ENCODE assay signal across 22 mouse cellular contexts in genomic region chr5:92132127-92132526, GRCm38 (mm10). TPM values are rescaled to one million over a fixed set of nuclear protein-coding genes. Genes with fewer than 3 reads are reported as not detected.
DNase-seq lines count a peak whose midpoint lies in the region; ATAC-seq and TF ChIP-seq lines count a peak whose summit lies in the region.
"Had no signal": no experiment of that assay in that cellular context is flagged by ENCODE, and none has a peak within 500 bp of the region (broad histone marks: within the 10 kb centered on the region; RNA-seq: fewer than 3 reads in every experiment).

No protein-coding gene starts in this region.

- no peaks in the 10 kb centered on the region for H3K36me3 ChIP-seq in heart, adult 2 months (ENCODE audit: control insufficient read depth, insufficient read depth, low read length)
- peaks cover 7% of the 10 kb centered on the region; the same call in 1 of the 2 replicates for H3K36me3 ChIP-seq in heart, embryonic 10.5 days
- no peaks in the 10 kb centered on the region for H3K36me3 ChIP-seq in testis, adult 2 months (ENCODE audit: control insufficient read depth, insufficient read depth, low read length)
- peaks cover 18% of the 10 kb centered on the region for H3K36me3 ChIP-seq in liver, embryonic 13.5 days
- H3K36me3 ChIP-seq in limb, embryonic 10.5 days = peaks cover 19% of the 10 kb centered on the region
- H3K36me3 ChIP-seq: forebrain, embryonic 15.5 days had no signal

- H3K9me3 ChIP-seq in heart, embryonic 10.5 days = no peaks in the 10 kb centered on the region
- no peaks in the 10 kb centered on the region for H3K9me3 ChIP-seq in liver, embryonic 13.5 days (replicated peaks)
- no peaks in the 10 kb centered on the region for H3K9me3 ChIP-seq in limb, embryonic 10.5 days (replicated peaks)
- H3K9me3 ChIP-seq: embryonic facial prominence, embryonic 12.5 days; forebrain, embryonic 15.5 days; midbrain, embryonic 15.5 days had no signal

- no peaks in the 10 kb centered on the region for H3K27me3 ChIP-seq in heart, adult 2 months (ENCODE audit: control insufficient read depth, insufficient read depth, low read length)
- no peaks in the 10 kb centered on the region for H3K27me3 ChIP-seq in heart, embryonic 10.5 days (ENCODE audit: insufficient read depth, poor library complexity, severe bottlenecking)
- no peaks in the 10 kb centered on the region for H3K27me3 ChIP-seq in testis, adult 2 months (ENCODE audit: control insufficient read depth, insufficient read depth, low read length)
- H3K27me3 ChIP-seq in liver, embryonic 13.5 days = no peaks in the 10 kb centered on the region
- H3K27me3 ChIP-seq in limb, embryonic 10.5 days (ENCODE audit: low read depth, poor library complexity, severe bottlenecking) = no peaks in the 10 kb centered on the region
- H3K27me3 ChIP-seq: embryonic facial prominence, embryonic 12.5 days; forebrain, embryonic 15.5 days; megakaryocyte, embryonic 14.5 days; midbrain, embryonic 15.5 days had no signal

- 96% methylated on average over 4 of the region's 4 CpGs for WGBS in heart, adult 2 months
- 96% methylated on average over 4 of the region's 4 CpGs for WGBS in heart, embryonic 10.5 days
- WGBS in liver, embryonic 13.5 days (ENCODE audit: insufficient replicate concordance) = 87% methylated on average over 4 of the region's 4 CpGs
- 96% methylated on average over 4 of the region's 4 CpGs for WGBS in limb, embryonic 10.5 days

- no peak overlapping the region for H3K4me3 ChIP-seq in heart, adult 2 months
- H3K4me3 ChIP-seq in heart, embryonic 10.5 days = no peak overlapping the region
- H3K4me3 ChIP-seq in testis, adult 2 months (ENCODE audit: control insufficient read depth, low read depth, low read length) = no peak overlapping the region
- peak overlapping the region; percentile 45 for H3K4me3 ChIP-seq in liver, embryonic 13.5 days (replicated peaks)
- no peak overlapping the region for H3K4me3 ChIP-seq in limb, embryonic 10.5 days
- H3K4me3 ChIP-seq: embryonic facial prominence, embryonic 12.5 days; forebrain, embryonic 15.5 days; hindbrain, embryonic 10.5 days; left cerebral cortex, adult 2 months; megakaryocyte, embryonic 14.5 days; midbrain, embryonic 15.5 days; myocyte had no signal

- TF ChIP-seq CTCF in heart, adult 2 months (IDR thresholded peaks at IDR 0.05) = peak; percentile 27; the same call in 1 of the 2 replicates
- TF ChIP-seq CTCF in testis, adult 2 months (IDR thresholded peaks at IDR 0.05; ENCODE audit: control insufficient read depth, insufficient read depth, insufficient replicate concordance, low read depth, low read length) = peak; percentile 22; the same call in 1 of the 2 replicates

- DNase-seq in heart, adult 2 months = no peak
- DNase-seq in heart, embryonic 10.5 days (ENCODE audit: low spot score) = no peak
- DNase-seq in testis, postnatal 14 days (ENCODE audit: low spot score) = no peak
- no peak for DNase-seq in liver, embryonic 13.5 days
- DNase-seq in limb, embryonic 10.5 days (ENCODE audit: low spot score) = no peak
- no peak for DNase-seq in cerebellum, postnatal 4 days (ENCODE audit: low spot score in 2 of 2)
- DNase-seq: adrenal gland, adult 8-10 months; cerebellum, adult 9-10 months; kidney, adult 2 months; kidney, postnatal 25 days; left cerebral cortex, postnatal 4 days; lung, adult 2 months; thymus, adult 18-20 months had no signal

- no peak for ATAC-seq in liver, embryonic 13.5 days (ENCODE audit: low read depth)
- ATAC-seq: forebrain, embryonic 15.5 days; hindbrain, postnatal 0 days; midbrain, embryonic 15.5 days had no signal

- H3K79me2 ChIP-seq in heart, adult 2 months (replicated peaks; ENCODE audit: control insufficient read depth, insufficient read depth, low read length) = no peaks in the 10 kb centered on the region

- intact Hi-C loops in heart, adult 2 months (cut with DNase I) = no loop called here

- no peak for TF ChIP-seq POLR2A in heart, adult 2 months (IDR thresholded peaks at IDR 0.05; ENCODE audit: insufficient read depth, low read depth, low read length)
- TF ChIP-seq POLR2A in testis, adult 2 months (IDR thresholded peaks at IDR 0.05; ENCODE audit: control insufficient read depth, low read depth, low read length) = no peak

- H3K4me2 ChIP-seq in liver, embryonic 13.5 days = peak overlapping the region; percentile 56
- H3K4me2 ChIP-seq: embryonic facial prominence, embryonic 12.5 days; forebrain, embryonic 15.5 days; midbrain, embryonic 15.5 days had no signal

- TF ChIP-seq EP300 in heart, adult 2 months (IDR thresholded peaks at IDR 0.05; ENCODE audit: insufficient read depth, low read depth, low read length) = no peak

- no peak overlapping the region for H3K27ac ChIP-seq in heart, adult 2 months
- no peak overlapping the region for H3K27ac ChIP-seq in heart, embryonic 10.5 days
- H3K27ac ChIP-seq in testis, adult 2 months (ENCODE audit: control insufficient read depth, insufficient read depth, low read depth, low read length) = no peak overlapping the region
- H3K27ac ChIP-seq in liver, embryonic 13.5 days = no peak overlapping the region
- H3K27ac ChIP-seq in limb, embryonic 10.5 days = no peak overlapping the region
- H3K27ac ChIP-seq: embryonic facial prominence, embryonic 12.5 days; forebrain, embryonic 15.5 days; hindbrain, embryonic 10.5 days; hindbrain, postnatal 0 days; left cerebral cortex, adult 2 months; midbrain, embryonic 15.5 days had no signal

- H3K4me1 ChIP-seq in heart, adult 2 months (ENCODE audit: control insufficient read depth, insufficient read depth, low read length) = peaks cover 2% of the 10 kb centered on the region; the same call in 1 of the 2 replicates
- peaks cover 26% of the 10 kb centered on the region for H3K4me1 ChIP-seq in heart, embryonic 10.5 days
- H3K4me1 ChIP-seq in testis, adult 2 months (ENCODE audit: control insufficient read depth, insufficient read depth, low read length) = peaks cover 14% of the 10 kb centered on the region
- H3K4me1 ChIP-seq in liver, embryonic 13.5 days (replicated peaks) = peaks cover 75% of the 10 kb centered on the region
- peaks cover 22% of the 10 kb centered on the region for H3K4me1 ChIP-seq in limb, embryonic 10.5 days

- no peak overlapping the region for H3K9ac ChIP-seq in heart, adult 2 months (ENCODE audit: low read depth, low read length)
- peak overlapping the region; percentile 3; the same call in 1 of the 2 replicates for H3K9ac ChIP-seq in liver, embryonic 13.5 days
- H3K9ac ChIP-seq: embryonic facial prominence, embryonic 12.5 days; forebrain, embryonic 15.5 days; midbrain, embryonic 15.5 days had no signal

RNA-seq across cellular contexts. Expression of gene Uso1, which starts 5.6 kb away (rescaled TPM):
- total RNA-seq in heart, adult 2 months (2021) = 10 to 100 TPM; 39.0 to 45.4 TPM
- 12.3 and 23.8 TPM in 2 replicates for polyA plus RNA-seq in heart, adult 2 months (2012; rRNA removed)
- polyA plus RNA-seq in heart, embryonic 10.5 days (2016; fragmentation: Nextera tagmentation; extraction: Ambion mirVana) = 40.4 and 48.9 TPM in 2 replicates
- 8.1 and 8.7 TPM in 2 replicates for polyA plus RNA-seq in testis, adult 2 months (2012; rRNA removed)
- 23.9 and 28.3 TPM in 2 replicates for polyA plus RNA-seq in liver, embryonic 13.5 days (2015; fragmentation: Nextera tagmentation; extraction: Ambion mirVana)
- polyA plus RNA-seq in limb, embryonic 10.5 days (2016; fragmentation: Nextera tagmentation; extraction: Ambion mirVana) = 39.0 and 44.7 TPM in 2 replicates

RNA-seq across cellular contexts. Expression of gene G3bp2, which starts 48.6 kb away (rescaled TPM):
- total RNA-seq in heart, adult 2 months (2021) = 10 to 100 TPM; 57.0 to 61.2 TPM
- 14.6 and 27.5 TPM in 2 replicates for polyA plus RNA-seq in heart, adult 2 months (2012; rRNA removed)
- 207 and 210 TPM in 2 replicates for polyA plus RNA-seq in heart, embryonic 10.5 days (2016; fragmentation: Nextera tagmentation; extraction: Ambion mirVana)
- polyA plus RNA-seq in testis, adult 2 months (2012; rRNA removed) = 16.6 and 20.9 TPM in 2 replicates
- 79.7 and 93.4 TPM in 2 replicates for polyA plus RNA-seq in liver, embryonic 13.5 days (2015; fragmentation: Nextera tagmentation; extraction: Ambion mirVana)
- 265 and 267 TPM in 2 replicates for polyA plus RNA-seq in limb, embryonic 10.5 days (2016; fragmentation: Nextera tagmentation; extraction: Ambion mirVana)
